In genomic region chr5:45876328-45876727, GRCm38 (mm10) we compare ENCODE assay signal across 21 mouse cellular contexts. TPM values are rescaled to one million over a fixed set of nuclear protein-coding genes. Genes with fewer than 3 reads are reported as not detected.
DNase-seq lines count a peak whose midpoint lies in the region; ATAC-seq and TF ChIP-seq lines count a peak whose summit lies in the region.
"Had no signal": no experiment of that assay in that cellular context is flagged by ENCODE, and none has a peak within 500 bp of the region (broad histone marks: within the 10 kb centered on the region; RNA-seq: fewer than 3 reads in every experiment).

No protein-coding gene starts in this region.

- H3K4me1 ChIP-seq in MEL (ENCODE audit: control insufficient read depth in 1 of 2, insufficient read depth in 2 of 2, low read length in 2 of 2) = peaks cover 3 to 11% of the 10 kb centered on the region in 2 experiments; a peak in 3 of 4 replicates
- H3K4me1 ChIP-seq in embryonic fibroblast, embryonic 13.5 days (ENCODE audit: control insufficient read depth, insufficient read depth, low read length) = no peaks in the 10 kb centered on the region; the same call in 1 of the 2 replicates
- no peaks in the 10 kb centered on the region for H3K4me1 ChIP-seq in hindbrain, embryonic 12.5 days
- no peaks in the 10 kb centered on the region for H3K4me1 ChIP-seq in midbrain, embryonic 13.5 days (replicated peaks)
- H3K4me1 ChIP-seq in kidney, embryonic 15.5 days = no peaks in the 10 kb centered on the region
- H3K4me1 ChIP-seq: heart, embryonic 10.5 days; intestine, embryonic 15.5 days had no signal

- no peak for TF ChIP-seq POLR2A in MEL (IDR thresholded peaks at IDR 0.05; ENCODE audit: control insufficient read depth in 1 of 2, insufficient read depth in 1 of 2, low read depth in 1 of 2, low read length in 2 of 2, poor library complexity in 1 of 2)
- TF ChIP-seq POLR2A in embryonic fibroblast, embryonic 13.5 days (IDR thresholded peaks at IDR 0.05; ENCODE audit: low read depth, low read length) = no peak

- no peak overlapping the region for H3K4me3 ChIP-seq in MEL (ENCODE audit: control insufficient read depth in 1 of 2, insufficient read depth in 1 of 2, low read depth in 2 of 2, low read length in 2 of 2)
- H3K4me3 ChIP-seq in embryonic fibroblast, embryonic 13.5 days (ENCODE audit: insufficient read depth, low read length) = no peak overlapping the region
- no peak overlapping the region for H3K4me3 ChIP-seq in hindbrain, embryonic 12.5 days
- H3K4me3 ChIP-seq in midbrain, embryonic 13.5 days (replicated peaks) = no peak overlapping the region
- H3K4me3 ChIP-seq in kidney, embryonic 15.5 days (replicated peaks) = no peak overlapping the region
- H3K4me3 ChIP-seq: embryonic facial prominence, embryonic 13.5 days; gastrocnemius, adult 2 months; heart, embryonic 10.5 days; intestine, embryonic 15.5 days had no signal

- peak; percentile 100 for ATAC-seq in megakaryocyte progenitor cell, adult 5-6 weeks (replicated peaks; ENCODE audit: poor library complexity)
- no peak for ATAC-seq in hindbrain, embryonic 12.5 days (ENCODE audit: low FRiP score)
- ATAC-seq in midbrain, embryonic 13.5 days = no peak
- ATAC-seq in kidney, embryonic 15.5 days (replicated peaks; ENCODE audit: low FRiP score) = no peak
- ATAC-seq: forebrain, embryonic 14.5 days; intestine, embryonic 15.5 days had no signal

- no peak overlapping the region for H3K4me2 ChIP-seq in hindbrain, embryonic 12.5 days (replicated peaks)
- no peak overlapping the region for H3K4me2 ChIP-seq in midbrain, embryonic 13.5 days (replicated peaks)
- no peak overlapping the region for H3K4me2 ChIP-seq in kidney, embryonic 15.5 days
- H3K4me2 ChIP-seq: embryonic facial prominence, embryonic 13.5 days; hindbrain, embryonic 14.5 days; intestine, embryonic 15.5 days had no signal

- no peak for TF ChIP-seq CTCF in MEL (IDR thresholded peaks at IDR 0.05 in 2 of 3, conservative IDR thresholded peaks at IDR 0.05 in 1 of 3; ENCODE audit: control insufficient read depth in 1 of 3, insufficient read depth in 1 of 3, low read depth in 2 of 3, low read length in 3 of 3, poor library complexity in 1 of 3, severe bottlenecking in 1 of 3)
- TF ChIP-seq CTCF in embryonic fibroblast, embryonic 13.5 days (IDR thresholded peaks at IDR 0.05; ENCODE audit: borderline replicate concordance, insufficient read depth, low read length) = no peak

- no peak for TF ChIP-seq RAD21 in MEL (IDR thresholded peaks at IDR 0.05; ENCODE audit: low read depth, low read length)

- H3K36me3 ChIP-seq in MEL (ENCODE audit: control insufficient read depth in 1 of 2, insufficient read depth in 2 of 2, low read length in 2 of 2) = peaks cover 0 to 15% of the 10 kb centered on the region in 2 experiments; a peak in 2 of 4 replicates
- H3K36me3 ChIP-seq in hindbrain, embryonic 12.5 days = no peaks in the 10 kb centered on the region
- no peaks in the 10 kb centered on the region for H3K36me3 ChIP-seq in midbrain, embryonic 13.5 days
- no peaks in the 10 kb centered on the region for H3K36me3 ChIP-seq in kidney, embryonic 15.5 days
- H3K36me3 ChIP-seq: embryonic facial prominence, embryonic 13.5 days; heart, embryonic 10.5 days; intestine, embryonic 15.5 days had no signal

- WGBS in hindbrain, embryonic 12.5 days = 100% methylated on average over 1 of the region's 1 CpGs
- WGBS in midbrain, embryonic 13.5 days = 92% methylated on average over 1 of the region's 1 CpGs
- WGBS in kidney, embryonic 15.5 days = 83% methylated on average over 1 of the region's 1 CpGs

- no peak overlapping the region for H3K9ac ChIP-seq in MEL (ENCODE audit: control insufficient read depth, low read depth, low read length, poor library complexity, severe bottlenecking)
- no peak overlapping the region for H3K9ac ChIP-seq in hindbrain, embryonic 12.5 days
- no peak overlapping the region for H3K9ac ChIP-seq in midbrain, embryonic 13.5 days (replicated peaks)
- H3K9ac ChIP-seq in kidney, embryonic 15.5 days = no peak overlapping the region
- H3K9ac ChIP-seq: embryonic facial prominence, embryonic 13.5 days; hindbrain, embryonic 14.5 days; intestine, embryonic 15.5 days had no signal

- H3K27ac ChIP-seq in MEL (ENCODE audit: control insufficient read depth, low read depth, low read length) = peak overlapping the region; percentile 29; the same call in 1 of the 2 replicates
- peak overlapping the region; percentile 58 for H3K27ac ChIP-seq in embryonic fibroblast, embryonic 13.5 days (ENCODE audit: insufficient read depth, low read length)
- no peak overlapping the region for H3K27ac ChIP-seq in hindbrain, embryonic 12.5 days
- H3K27ac ChIP-seq in midbrain, embryonic 13.5 days = no peak overlapping the region
- no peak overlapping the region for H3K27ac ChIP-seq in kidney, embryonic 15.5 days
- H3K27ac ChIP-seq: embryonic facial prominence, embryonic 13.5 days; gastrocnemius, adult 2 months; heart, embryonic 10.5 days; hindbrain, embryonic 14.5 days; intestine, embryonic 15.5 days had no signal

- H3K79me2 ChIP-seq in MEL (ENCODE audit: control insufficient read depth, insufficient read depth, low read length, poor library complexity) = no peaks in the 10 kb centered on the region

- DNase-seq in MEL (ENCODE audit: low read depth, low spot score) = peak; percentile 74
- DNase-seq: adrenal gland, adult 2 months; adrenal gland, postnatal 25 days; cerebellum, adult 11 months; cerebellum, adult 8-10 months; cerebellum, postnatal 14 days; gastrocnemius, adult 2 months; gastrocnemius, postnatal 36 days; heart, adult 18-20 months; heart, postnatal 10 days; heart, postnatal 4 days had no signal

- no peaks in the 10 kb centered on the region for H3K27me3 ChIP-seq in MEL (ENCODE audit: control insufficient read depth in 1 of 2, insufficient read depth in 2 of 2, low read length in 2 of 2)
- H3K27me3 ChIP-seq in hindbrain, embryonic 12.5 days = no peaks in the 10 kb centered on the region
- no peaks in the 10 kb centered on the region for H3K27me3 ChIP-seq in midbrain, embryonic 13.5 days
- H3K27me3 ChIP-seq in kidney, embryonic 15.5 days = no peaks in the 10 kb centered on the region
- H3K27me3 ChIP-seq: embryonic facial prominence, embryonic 13.5 days; intestine, embryonic 15.5 days had no signal

- H3K9me3 ChIP-seq in MEL (replicated peaks; ENCODE audit: insufficient read depth, low read length) = no peaks in the 10 kb centered on the region
- H3K9me3 ChIP-seq in hindbrain, embryonic 12.5 days (replicated peaks) = no peaks in the 10 kb centered on the region
- no peaks in the 10 kb centered on the region for H3K9me3 ChIP-seq in midbrain, embryonic 13.5 days
- H3K9me3 ChIP-seq in kidney, embryonic 15.5 days (replicated peaks) = no peaks in the 10 kb centered on the region
- H3K9me3 ChIP-seq: embryonic facial prominence, embryonic 13.5 days; heart, embryonic 10.5 days; intestine, embryonic 15.5 days had no signal

- TF ChIP-seq EP300 in MEL (IDR thresholded peaks at IDR 0.05; ENCODE audit: low read depth in 1 of 2, low read length in 2 of 2) = no peak

TF ChIP-seq in MEL, 35 proteins besides CTCF, POLR2A, EP300 and RAD21:
- peak; percentile 35; the same call in 1 of the 2 replicates for TF ChIP-seq ELF1 (IDR thresholded peaks at IDR 0.05; ENCODE audit: low read depth, low read length)
- 0 out of 2 replicates have a peak, but pooled peaks have one; percentile 24 for TF ChIP-seq HCFC1 (IDR thresholded peaks at IDR 0.05; ENCODE audit: low read depth, low read length)
- no peak for TF ChIP-seq CHD1 (IDR thresholded peaks at IDR 0.05; ENCODE audit: low read depth, low read length)

RNA-seq across cellular contexts. Expression of gene Lcorl, which starts 18.9 kb away (rescaled TPM):
- total RNA-seq in MEL (2012; rRNA removed) = 10.6 and 11.6 TPM in 2 replicates
- 10 to 100 TPM in 1 of 2 experiments, not detected in 1; 10.1 TPM for polyA plus RNA-seq in MEL (2012; ENCODE audit: insufficient read depth in 1 of 2, insufficient read length in 2 of 2, low read depth in 1 of 2, low replicate concordance in 2 of 2, missing spikeins in 1 of 2)
- polyA plus RNA-seq in embryonic fibroblast, embryonic 13.5 days (2011; ENCODE audit: insufficient read length, low read depth, missing spikeins) = 10.8 and 20.9 TPM in 2 replicates
- total RNA-seq in megakaryocyte progenitor cell, adult 5-6 weeks (2015) = 38.7 and 39.0 TPM in 2 replicates
- 33.4 and 34.2 TPM in 2 replicates for total RNA-seq in megakaryocyte progenitor cell, adult 5-6 weeks (2017)
- 48.8 and 53.4 TPM in 2 replicates for polyA plus RNA-seq in hindbrain, embryonic 12.5 days (2016; fragmentation: Nextera tagmentation; extraction: Ambion mirVana)
- 64.4 and 71.3 TPM in 2 replicates for polyA plus RNA-seq in midbrain, embryonic 13.5 days (2015; fragmentation: Nextera tagmentation; extraction: Ambion mirVana)
- 26.5 and 33.3 TPM in 2 replicates for polyA plus RNA-seq in kidney, embryonic 15.5 days (2015; fragmentation: Nextera tagmentation; extraction: Ambion mirVana)

Comparison
In these comparisons a context has a peak if more than half of its experiments do, and no peak if none do; other contexts are left out.
1. H3K27ac ChIP-seq: peak in MEL (single experiment) and embryonic fibroblast, embryonic 13.5 days (single experiment); none in hindbrain, embryonic 12.5 days (single experiment), midbrain, embryonic 13.5 days (single experiment) and kidney, embryonic 15.5 days (single experiment).